Mouse (Mus musculus) CD4-positive naive resting alpha-beta T cell, adult 76 days (primary cell): Measurements from ENCODE around the gene Hrnr. TPM values are rescaled to one million over a fixed set of nuclear protein-coding genes. Genes with fewer than 3 reads are reported as not detected.

Source experiments
- total RNA-seq: library from RNA; stranded (reverse); gene quantifications from one replicate; pipeline ENCODE4 v1.2.4, GENCODE M21; 2023

Hrnr gene
- not detected for total RNA-seq

DNA sequence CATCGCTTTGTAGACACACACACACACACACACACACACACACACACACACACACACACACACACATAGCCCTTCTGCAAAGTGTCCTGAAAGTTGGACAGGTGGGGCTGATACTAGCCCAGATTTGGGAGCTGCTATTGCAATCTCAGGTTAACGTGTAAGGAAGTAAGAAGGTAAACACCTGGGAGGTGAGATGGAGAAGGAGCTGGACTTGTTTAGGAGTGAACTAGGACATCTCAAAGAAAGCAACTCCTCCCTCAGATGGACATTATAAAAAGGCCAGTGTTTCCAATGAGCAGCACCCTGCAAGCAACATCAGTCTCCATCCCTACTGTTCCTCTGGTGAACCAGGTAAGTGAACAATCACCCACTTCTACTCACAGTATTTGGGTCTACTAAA lies at the start of gene Hrnr:
TSS of gene Hrnr (plus strand) at position 301 of the 400 bp plus-strand sequence.

DNA sequence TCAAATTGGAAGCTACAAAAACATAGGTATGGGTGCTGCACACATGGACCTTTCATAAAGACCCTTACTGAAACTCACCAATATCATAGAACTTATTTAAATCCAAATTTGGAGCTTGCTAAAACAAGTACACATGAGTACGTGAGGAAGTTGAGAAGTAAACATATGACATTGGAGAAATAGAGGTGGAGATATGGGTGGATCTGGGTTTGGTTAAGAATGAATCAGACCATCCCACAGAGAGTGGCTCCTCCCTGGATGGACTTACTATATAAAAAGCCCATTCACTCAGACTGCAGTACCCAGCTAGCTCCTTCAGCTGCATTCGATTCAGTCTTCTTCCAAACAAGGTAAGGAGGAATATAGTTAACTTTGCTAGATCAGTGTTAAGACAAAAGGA lies 46.3 kb upstream of the Hrnr start, which contains the start of gene Flg:
TSS of gene Flg (plus strand) at position 301 of the 400 bp plus-strand sequence.

Other genes starting within 250 kb of the Hrnr start
- gene Crnn, start 175.0 kb upstream of the Hrnr start, total RNA-seq: not detected
- gene Flg2, start 122.5 kb upstream of the Hrnr start, total RNA-seq: not detected
- gene Flg, start 46.2 kb upstream of the Hrnr start, total RNA-seq: not detected
- gene Rptn, start 74.0 kb downstream of the Hrnr start, total RNA-seq: not detected
- gene Tchh, start 122.6 kb downstream of the Hrnr start, total RNA-seq: not detected
- gene Tchhl1, start 149.0 kb downstream of the Hrnr start, total RNA-seq: not detected
- gene S100a11, start 200.7 kb downstream of the Hrnr start, total RNA-seq: 101 TPM
- gene S100a10, start 235.3 kb downstream of the Hrnr start, total RNA-seq: 164 TPM